Mouse (Mus musculus) adrenal gland, postnatal 4 days (tissue): ENCODE results near the gene Fabp1. TPM values are rescaled to one million over a fixed set of nuclear protein-coding genes. Genes with fewer than 3 reads are reported as not detected.

Experiments used
- DNase-seq, 2 experiments: peaks; one replicate each; pipeline ENCODE4 v3.0.0; 2021 to 2022; ENCODE audit warnings: low spot score in 2 of 2, mixed read lengths in 2 of 2
- total RNA-seq, 2 experiments: library from RNA; stranded (reverse); gene quantifications; 2 replicates each; pipeline ENCODE4 v1.2.3; 2021

The Fabp1 gene
- total RNA-seq, 2 experiments from 2014 or later: 7.4 to 190 TPM

GRCm38 (mm10) chr6:71208691-71209090 is 9.1 kb downstream of the Fabp1 start:
- no peak for DNase-seq

DNA sequence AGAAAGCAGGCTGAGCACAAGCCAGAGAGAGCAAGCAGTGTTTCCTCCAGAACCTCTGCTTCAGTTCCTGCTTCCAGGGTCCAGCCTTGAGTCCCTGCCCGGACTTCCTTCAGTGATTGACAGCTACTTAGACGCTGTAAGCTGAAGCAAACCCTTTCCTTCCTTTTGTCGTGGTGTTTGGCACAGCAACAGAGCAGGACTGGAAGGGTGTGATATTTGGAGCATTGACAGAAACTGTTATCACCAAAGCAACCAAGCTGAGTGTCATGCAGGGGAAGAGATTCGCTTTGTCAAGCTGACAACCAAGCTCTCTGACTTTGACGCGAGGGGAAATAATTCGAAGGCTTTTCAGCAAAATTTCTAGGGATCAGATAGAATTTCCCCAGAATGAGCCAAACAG is 12.3 kb downstream of the Fabp1 start:
- DNase-seq: no peak

DNA sequence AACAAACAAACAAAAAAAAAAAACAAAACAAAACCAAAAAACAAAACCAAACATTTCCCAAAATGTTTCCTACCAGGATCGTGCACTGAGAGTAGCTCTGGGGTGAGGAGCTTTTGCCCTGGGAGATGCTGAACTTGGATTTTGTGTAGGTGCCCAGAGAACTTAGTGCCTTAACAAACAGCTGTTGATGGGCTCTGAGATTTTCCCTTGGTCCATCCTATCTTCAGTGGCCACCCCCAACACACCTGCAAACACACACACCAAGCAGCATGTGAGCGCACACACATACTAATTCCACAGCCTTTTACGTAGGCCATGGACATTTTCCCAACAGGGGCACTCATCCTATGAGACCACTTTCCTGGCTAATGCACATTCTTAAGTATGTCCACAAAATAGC is 12.8 kb downstream of the Fabp1 start:
- DNase-seq: no peak

GRCm38 (mm10) chr6:71221501-71221900 is 21.9 kb downstream of the Fabp1 start:
- no peak for DNase-seq

- no peak for DNase-seq
These were observed 24.7 kb downstream of the Fabp1 start for GRCm38 (mm10) chr6:71224184-71224943.

- no peak for DNase-seq
These were observed 26.9 kb downstream of the Fabp1 start for GRCm38 (mm10) chr6:71226544-71226943.

DNA sequence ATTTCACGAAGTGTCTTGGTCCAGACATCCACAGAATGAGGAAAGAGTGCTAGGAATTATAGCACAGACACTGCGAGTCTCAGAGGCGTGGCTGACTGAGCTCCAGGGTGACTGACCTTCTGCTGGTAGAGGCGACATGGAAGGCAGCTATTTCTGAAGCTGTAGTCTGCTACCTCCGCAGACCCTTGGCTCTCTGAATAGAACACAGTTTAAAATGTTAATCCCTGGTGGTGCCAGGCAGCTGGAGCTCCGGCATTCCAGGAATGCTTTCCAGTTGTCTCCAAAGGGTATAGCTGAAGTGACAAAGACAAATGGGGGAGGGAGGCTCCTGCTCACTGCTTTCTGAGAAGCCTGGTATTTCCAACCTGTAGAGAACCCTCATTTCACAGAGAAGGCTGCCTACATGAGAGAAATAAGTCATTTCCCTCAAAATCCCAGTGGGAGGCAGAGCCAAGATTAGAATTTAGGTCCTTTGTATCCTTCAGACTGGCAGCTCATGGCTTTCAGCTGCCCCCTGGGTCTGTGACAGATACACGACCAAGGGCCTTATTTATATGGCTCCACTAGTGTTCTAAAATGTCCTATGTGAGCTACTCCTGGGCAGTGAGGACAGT is 27.6 kb downstream of the Fabp1 start:
- DNase-seq: no peak

DNA sequence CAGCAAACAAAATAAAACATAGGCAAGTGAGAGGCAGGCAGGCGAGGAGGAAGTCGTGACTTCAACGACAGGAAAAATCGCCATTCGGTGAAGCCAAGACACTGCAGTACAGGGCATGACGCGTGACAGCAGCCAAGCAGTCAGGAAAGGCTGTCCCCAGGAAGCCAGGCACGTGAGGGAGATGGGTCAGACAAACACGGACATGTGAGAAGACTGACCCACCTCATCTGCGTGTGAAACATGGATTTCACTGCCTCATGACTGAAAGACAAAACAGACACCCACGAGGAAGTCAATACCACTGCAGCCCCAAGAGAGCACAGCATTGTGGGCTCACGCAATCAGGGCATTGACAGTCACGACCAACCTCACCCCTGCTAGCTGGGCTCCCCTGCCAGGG is 35.5 kb downstream of the Fabp1 start:
- no peak for DNase-seq

GRCm38 (mm10) chr6:71235944-71236343 is 36.3 kb downstream of the Fabp1 start:
- DNase-seq: no peak

DNA sequence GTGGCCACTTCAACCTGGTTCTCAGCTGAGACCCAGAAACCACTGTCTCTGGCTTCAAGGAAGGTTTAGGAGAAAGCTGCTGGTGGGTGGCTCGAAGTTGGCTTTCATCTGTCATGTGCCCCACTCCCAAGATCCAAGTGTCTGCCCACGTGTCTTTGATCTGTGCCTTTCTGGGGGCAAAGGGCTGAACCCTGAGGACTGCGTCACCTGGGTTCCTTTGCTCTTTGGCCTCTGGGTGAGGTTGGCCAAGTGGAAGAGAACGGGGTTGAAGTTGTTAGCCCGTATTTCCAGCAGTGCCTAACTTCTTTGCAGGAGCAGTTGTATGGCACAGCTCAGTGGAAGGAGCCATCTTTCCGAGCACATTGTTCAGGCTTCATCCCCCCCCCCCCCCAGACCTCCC is 36.9 kb downstream of the Fabp1 start:
- DNase-seq: no peak

- DNase-seq: no peak
These were observed 37.4 kb downstream of the Fabp1 start for GRCm38 (mm10) chr6:71237031-71237431.

GRCm38 (mm10) chr6:71239069-71239750 is 39.6 kb downstream of the Fabp1 start:
- no peak for DNase-seq

DNA sequence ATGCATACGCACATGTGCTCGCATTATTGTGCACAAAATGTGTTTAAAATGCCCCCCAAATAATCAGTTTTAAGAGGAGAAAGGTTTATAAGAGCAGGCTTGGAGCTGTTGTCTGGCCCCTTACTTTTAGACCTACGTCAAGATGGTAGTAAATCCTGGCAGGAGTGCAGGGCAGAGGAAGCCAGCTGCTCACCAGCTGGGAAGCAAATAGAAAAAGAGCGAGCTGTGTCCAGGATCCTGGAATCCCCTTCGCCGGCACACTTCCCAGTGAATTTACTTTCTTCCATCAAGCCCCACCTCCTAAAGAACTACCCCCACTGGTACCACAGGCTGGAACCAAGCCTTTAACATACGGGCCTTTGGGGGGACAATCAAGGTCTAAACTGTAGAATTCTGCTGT is 41.2 kb downstream of the Fabp1 start:
- DNase-seq: no peak

DNA sequence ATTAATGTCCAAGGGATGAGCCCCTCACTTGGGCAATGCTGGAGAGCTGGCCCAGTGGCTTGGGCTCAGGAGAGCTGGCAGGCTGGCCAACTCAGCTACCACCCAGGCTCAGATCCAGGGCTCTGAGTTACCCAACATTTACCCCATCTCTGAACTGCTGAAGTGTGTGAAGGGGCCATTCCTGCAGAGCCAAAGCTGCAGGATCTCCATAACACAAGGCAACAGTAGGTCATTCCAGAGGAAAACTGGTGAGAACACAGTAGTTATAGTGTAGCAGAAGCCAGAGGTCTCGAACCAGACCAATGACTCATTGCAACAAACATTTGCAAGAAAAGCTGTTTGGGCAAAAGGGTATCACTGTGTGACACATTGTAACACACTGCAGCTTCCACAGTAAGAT is 43.2 kb downstream of the Fabp1 start:
- no peak for DNase-seq

DNA sequence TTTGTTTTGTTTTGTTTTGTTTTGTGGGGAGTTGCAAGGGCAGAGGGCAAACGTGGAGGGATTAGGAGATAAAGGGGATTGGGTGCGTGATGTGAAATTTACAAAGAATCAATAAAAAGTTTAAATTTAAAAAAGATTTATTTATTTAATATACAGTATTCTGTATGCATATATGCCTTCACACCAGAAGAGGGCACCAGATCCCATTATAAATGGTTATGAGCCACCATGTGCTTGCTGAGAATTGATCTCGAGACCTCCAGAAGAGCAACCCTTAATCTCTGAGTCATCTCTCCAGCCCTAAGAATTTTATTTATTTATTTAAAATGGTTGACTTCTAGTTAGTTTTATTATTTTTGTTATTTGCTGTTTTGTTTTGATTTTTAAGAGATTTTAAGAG is 43.6 kb downstream of the Fabp1 start:
- no peak for DNase-seq

DNA sequence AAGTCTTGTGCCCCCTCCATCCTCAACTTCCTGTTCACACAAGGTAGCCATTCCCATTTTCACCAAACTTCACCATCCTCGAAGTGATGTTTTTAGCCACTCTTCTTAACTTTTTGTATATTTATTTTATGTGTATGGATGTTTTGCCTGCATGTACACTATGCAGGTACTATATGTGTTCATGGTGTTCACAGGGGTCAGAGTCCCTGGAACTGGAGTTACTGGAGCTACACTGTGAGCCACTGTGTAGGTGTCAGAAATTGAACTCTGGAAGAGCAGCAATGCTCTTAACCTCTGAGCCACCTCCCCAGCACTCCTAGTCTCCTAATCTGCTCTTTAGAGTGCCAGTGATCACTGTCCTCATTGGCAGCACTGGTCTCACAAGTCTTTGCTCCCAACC is 48.8 kb downstream of the Fabp1 start:
- no peak for DNase-seq

- DNase-seq: no peak
These were observed 50.0 kb downstream of the Fabp1 start for GRCm38 (mm10) chr6:71249615-71250014.

GRCm38 (mm10) chr6:71250951-71251350 is 51.3 kb downstream of the Fabp1 start:
- DNase-seq: no peak

- no peak for DNase-seq
These were observed 54.8 kb downstream of the Fabp1 start for GRCm38 (mm10) chr6:71254456-71254855.
